Mouse (Mus musculus) lung, postnatal 0 days (tissue): Measurements from ENCODE around the gene Prnp.

Source experiments
- CTCF ChIP-seq: IDR thresholded peaks from 2 replicates; pipeline ENCODE4 v1.5.1; 2016; ENCODE audit warnings: antibody characterized with exemption, mild to moderate bottlenecking
- EP300 ChIP-seq: IDR thresholded peaks from 2 replicates; pipeline ENCODE4 v1.6.1; 2016; ENCODE audit warnings: antibody characterized with exemption, mild to moderate bottlenecking, control low read depth

GRCm38 (mm10) chr2:131957731-131958222 is 48.0 kb downstream of the Prnp start:
- TF ChIP-seq CTCF: no peak
- TF ChIP-seq EP300: no peak
